8 mouse cellular contexts compared by ENCODE assay signal in genomic region chr14:45566066-45566937, GRCm38 (mm10). TPM values are rescaled to one million over a fixed set of nuclear protein-coding genes. Genes with fewer than 3 reads are reported as not detected.
DNase-seq lines count a peak whose midpoint lies in the region; ATAC-seq lines count a peak whose summit lies in the region.

No protein-coding gene starts in this region.

- peak overlapping the region; percentile 30 for H3K4me3 ChIP-seq in forebrain, embryonic 11.5 days (ENCODE audit: low read depth, low read length)
- peak overlapping the region; percentile 26 for H3K4me3 ChIP-seq in hindbrain, embryonic 12.5 days

- H3K9ac ChIP-seq in forebrain, embryonic 11.5 days (ENCODE audit: low read length): no peak overlapping the region
- peak overlapping the region; percentile 41; the same call in 1 of the 2 replicates for H3K9ac ChIP-seq in hindbrain, embryonic 12.5 days

- peak; percentile 34; the same call in 1 of the 2 replicates for ATAC-seq in forebrain, embryonic 11.5 days (replicated peaks; ENCODE audit: low FRiP score)
- ATAC-seq in hindbrain, embryonic 12.5 days (ENCODE audit: low FRiP score): no peak
- ATAC-seq in inflammation-experienced regulatory T-cells, adult 6 months: no peak

- no peaks in the 10 kb centered on the region for H3K36me3 ChIP-seq in forebrain, embryonic 11.5 days (ENCODE audit: control insufficient read depth, insufficient read depth, low read length)
- no peaks in the 10 kb centered on the region for H3K36me3 ChIP-seq in hindbrain, embryonic 12.5 days

- H3K4me1 ChIP-seq in forebrain, embryonic 11.5 days (replicated peaks; ENCODE audit: control insufficient read depth, insufficient read depth, low read length): peaks cover 5% of the 10 kb centered on the region; the same call in 1 of the 2 replicates
- peaks cover 5% of the 10 kb centered on the region for H3K4me1 ChIP-seq in hindbrain, embryonic 12.5 days

- H3K4me2 ChIP-seq in forebrain, embryonic 11.5 days (ENCODE audit: low read depth, low read length, severe bottlenecking): peak overlapping the region; percentile 52
- peak overlapping the region; percentile 52 for H3K4me2 ChIP-seq in hindbrain, embryonic 12.5 days (replicated peaks)

- peak; percentile 84 for DNase-seq in R1 (ENCODE audit: low read depth, low spot score)
- peak; percentile 46 for DNase-seq in c-Kit-positive CD71-negative TER-119-negative erythroid progenitor cells, embryonic 14.5 days (ENCODE audit: low read depth)
- DNase-seq in forebrain, embryonic 11.5 days (ENCODE audit: low spot score): peak; percentile 89
- peak; percentile 52 to 81 for DNase-seq in layer of hippocampus, postnatal 25 days (ENCODE audit: extremely low spot score in 1 of 2, low spot score in 1 of 2)
- peak; percentile 56 to 81 for DNase-seq in lung, postnatal 4 days
- DNase-seq in right cerebral cortex, postnatal 4 days: peak; percentile 70

- H3K27ac ChIP-seq in forebrain, embryonic 11.5 days (ENCODE audit: low read depth, low read length): no peak overlapping the region
- peak overlapping the region; percentile 68 for H3K27ac ChIP-seq in hindbrain, embryonic 12.5 days

- H3K27me3 ChIP-seq in forebrain, embryonic 11.5 days (ENCODE audit: control insufficient read depth, insufficient read depth, low read length): no peaks in the 10 kb centered on the region; the same call in 1 of the 2 replicates
- 0 out of 2 replicates have a peak, but pooled peaks cover 3% of the 10 kb centered on the region for H3K27me3 ChIP-seq in hindbrain, embryonic 12.5 days

- no peaks in the 10 kb centered on the region for H3K9me3 ChIP-seq in forebrain, embryonic 11.5 days (ENCODE audit: control insufficient read depth, low read length)
- no peaks in the 10 kb centered on the region for H3K9me3 ChIP-seq in hindbrain, embryonic 12.5 days (replicated peaks)

- WGBS in forebrain, embryonic 11.5 days: 21% methylated on average over 30 of the region's 33 CpGs
- 15% methylated on average over 32 of the region's 33 CpGs for WGBS in hindbrain, embryonic 12.5 days

RNA-seq across cellular contexts. Expression of gene Fermt2, which starts 36.4 kb away (rescaled TPM):
- 61.9 and 68.5 TPM in 2 replicates for polyA plus RNA-seq in forebrain, embryonic 11.5 days (2014; fragmentation: Nextera tagmentation; extraction: Ambion mirVana)
- 75.1 and 84.3 TPM in 2 replicates for polyA plus RNA-seq in hindbrain, embryonic 12.5 days (2016; fragmentation: Nextera tagmentation; extraction: Ambion mirVana)
- total RNA-seq in layer of hippocampus, postnatal 25 days (2021): 100 to 1,000 TPM; 106 to 112 TPM
- polyA plus RNA-seq in inflammation-experienced regulatory T-cells, adult 6 months (2017; shearing (Covaris generic)): not detected

Comparison
In these comparisons a context has a peak if more than half of its experiments do, and no peak if none do; other contexts are left out.
1. RNA of gene Fermt2, which starts 36.4 kb away (polyA plus RNA-seq): 75.1 to 84.3 TPM in hindbrain, embryonic 12.5 days and 61.9 to 68.5 TPM in forebrain, embryonic 11.5 days; not detected in inflammation-experienced regulatory T-cells, adult 6 months; every median in the first group is over 10 times any median in the second.
2. Peak in every context shown above with its lines, with median percentiles within 50 percentile points of each other: DNase-seq.